Mouse (Mus musculus) kidney, embryonic 16.5 days (tissue): Measurements from ENCODE around the gene Amd1. TPM values are rescaled to one million over a fixed set of nuclear protein-coding genes. Genes with fewer than 3 reads are reported as not detected.
"Not testable (repeated sequence)": the region's sequence is repeated elsewhere in the genome, so short reads cannot be mapped to it uniquely, and the experiment has no call there.

Experiments
- ATAC-seq: fragments of 200-750 bp; cut with Nextera tagmentation; 2 replicates; pipeline ENCODE4 v1.8.0; 2017; ENCODE audit warnings: moderate TSS enrichment; ENCODE audit not compliant: low FRiP score, low TSS enrichment
- H3K27ac ChIP-seq: fragments of 300-500 bp; sonication (generic); 2 replicates; pipeline ENCODE4 v1.5.1; 2014; ENCODE audit warnings: low read length
- H3K27me3 ChIP-seq: fragments of 300-500 bp; sonication (generic); 2 replicates; pipeline ENCODE4 v1.6.1; 2014; ENCODE audit warnings: low read length, control low read depth, mixed read lengths; ENCODE audit not compliant: insufficient read depth
- H3K36me3 ChIP-seq: fragments of 300-500 bp; sonication (generic); 2 replicates; pipeline ENCODE4 v1.6.1; 2014; ENCODE audit warnings: low read length, control low read depth, mixed read lengths; ENCODE audit not compliant: insufficient read depth
- H3K4me1 ChIP-seq: fragments of 300-500 bp; sonication (generic); 2 replicates; pipeline ENCODE4 v1.6.1; 2014; ENCODE audit warnings: low read length, control low read depth, mixed read lengths; ENCODE audit not compliant: insufficient read depth
- H3K4me2 ChIP-seq: fragments of 300-500 bp; sonication (generic); replicated peaks from 2 replicates; pipeline ENCODE4 v1.6.1; 2014; ENCODE audit warnings: low read depth, low read length
- H3K4me3 ChIP-seq: fragments of 300-500 bp; sonication (generic); 2 replicates; pipeline ENCODE4 v1.5.1; 2014; ENCODE audit warnings: mild to moderate bottlenecking, low read length
- H3K9ac ChIP-seq: fragments of 300-500 bp; sonication (generic); replicated peaks from 2 replicates; pipeline ENCODE4 v1.6.1; 2014; ENCODE audit warnings: low read length
- H3K9me3 ChIP-seq: fragments of 300-500 bp; sonication (generic); 2 replicates; pipeline ENCODE4 v1.6.1; 2016; ENCODE audit warnings: low read length, control low read depth
- WGBS: fragments of 180-500 bp; shearing (Covaris S2); extraction: QIAGEN DNeasy Blood & Tissue Kit; methylation state at CpG from one replicate; pipeline ENCODE4 v1.1.7; 2014; 5-methylcytosine and 5-hydroxymethylcytosine counted together
- polyA plus RNA-seq: library from polyadenylated mRNA; unstranded; fragments of >200 nt; fragmentation: Nextera tagmentation; extraction: Ambion mirVana; gene quantifications from 2 replicates; pipeline ENCODE4 v1.2.1, GENCODE M21; 2015

Amd1 gene
- polyA plus RNA-seq, 1 experiment from 2014 or later: 53.1 TPM

DNA sequence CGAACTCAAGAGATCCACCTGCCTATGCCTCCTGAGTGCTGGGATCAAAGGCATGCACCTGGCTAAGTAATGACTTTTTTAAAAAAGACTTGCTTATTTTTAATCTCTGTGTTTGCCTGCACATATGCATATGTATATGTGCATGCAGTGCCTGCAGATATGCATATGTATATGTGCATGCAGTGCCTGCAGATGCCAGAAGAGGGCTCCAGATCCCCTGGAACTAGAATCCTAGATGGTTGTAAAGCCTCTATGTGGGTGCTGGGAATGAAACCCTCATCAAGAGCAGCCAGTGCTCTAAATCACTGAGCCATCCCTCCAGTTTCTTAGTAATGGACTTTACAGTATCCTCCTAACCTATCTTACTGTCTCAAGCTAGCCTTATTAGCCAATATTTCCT, 4.0 kb upstream of the Amd1 start:
- ATAC-seq: no peak
- Histone ChIP-seq H3K27ac (no peak overlapping the region), H3K9me3 (peaks cover 6% of the 10 kb centered on the region; the same call in 1 of the 2 replicates), H3K36me3 (no peaks in the 10 kb centered on the region), H3K4me1 (no peaks in the 10 kb centered on the region), H3K4me2 (no peak overlapping the region), H3K27me3 (no peaks in the 10 kb centered on the region), H3K9ac (no peak overlapping the region), H3K4me3 (no peak overlapping the region)
- 100% methylated on average over 1 of the region's 1 CpGs for WGBS

DNA sequence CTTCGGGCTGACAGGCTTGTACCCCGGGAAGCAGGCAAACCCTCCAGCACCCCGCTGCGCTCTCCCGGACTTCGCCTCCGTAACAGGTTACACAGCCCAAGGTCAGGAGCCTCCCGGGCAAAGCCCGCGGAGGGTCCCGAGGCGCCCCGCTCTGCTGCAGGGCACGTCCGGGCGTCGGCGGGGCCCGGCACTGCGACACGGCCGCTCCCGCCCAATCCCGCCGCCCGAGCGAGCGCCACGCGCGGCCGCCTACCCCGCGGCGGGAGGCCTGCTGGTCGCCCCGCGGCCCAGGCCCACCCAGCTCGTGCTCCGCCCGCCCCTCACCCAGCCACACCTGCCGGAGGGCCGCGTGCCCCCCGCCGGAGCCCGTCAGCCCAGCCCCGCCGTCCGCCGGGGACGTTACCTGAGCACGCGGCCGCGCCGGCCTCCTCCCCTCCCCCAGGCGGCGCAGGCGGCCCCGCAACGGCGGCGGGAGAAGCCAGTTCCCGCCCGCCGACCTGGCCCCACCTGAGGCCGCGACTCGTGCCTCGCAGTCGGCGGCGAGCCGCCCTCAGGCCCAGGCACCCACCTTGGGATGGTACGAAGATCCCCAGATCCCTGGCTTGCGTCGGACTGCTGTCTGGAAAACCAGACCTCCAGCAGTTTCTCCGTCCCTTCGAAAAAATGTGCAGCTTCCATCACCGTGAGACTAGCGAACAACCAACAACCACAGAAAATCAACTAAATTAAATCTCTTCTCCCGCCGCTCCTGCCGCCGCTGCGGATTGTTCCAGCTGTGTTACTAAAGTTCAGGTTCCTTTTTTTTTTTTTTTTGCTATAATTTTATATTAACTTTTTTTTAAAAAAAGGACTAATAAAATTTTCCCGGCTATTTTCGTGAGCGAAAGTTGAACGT, 558 bp downstream of the Amd1 start:
- Histone ChIP-seq H3K27ac (peak overlapping the region; percentile 92), H3K4me2 (peak overlapping the region; percentile 72), H3K4me3 (peak overlapping the region; percentile 93), H3K4me1 (peaks cover 29% of the 10 kb centered on the region), H3K9ac (peak overlapping the region; percentile 97)
- H3K36me3 ChIP-seq, H3K9me3 ChIP-seq, H3K27me3 ChIP-seq: not testable (repeated sequence)
- under 1% methylated on average over 70 of the region's 91 CpGs for WGBS
- ATAC-seq: peak; percentile 28

DNA sequence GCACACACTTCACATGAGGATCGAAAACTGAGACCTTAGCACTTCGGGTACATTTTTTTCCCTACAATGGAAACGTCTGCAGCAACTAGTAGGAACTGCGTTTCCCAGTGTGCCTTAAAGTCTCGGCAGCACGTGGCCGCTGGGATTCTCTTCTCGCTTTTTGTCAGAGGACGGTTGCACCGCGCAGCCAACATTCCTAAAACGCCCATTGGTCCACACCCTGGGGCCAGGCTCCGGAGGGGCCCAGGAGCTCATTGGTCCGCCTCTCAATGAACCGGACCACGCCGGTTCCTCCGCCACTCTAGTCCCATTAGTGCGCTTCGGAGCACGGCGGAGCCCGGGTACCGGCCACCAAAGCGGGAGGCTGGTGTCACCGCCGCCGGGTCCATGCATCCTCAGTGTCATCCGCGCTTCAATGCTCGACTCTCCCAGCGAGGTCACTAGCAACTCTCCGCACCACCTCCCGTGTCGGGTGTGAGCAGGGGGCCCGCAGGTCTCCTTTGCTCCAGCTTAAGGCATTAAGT, 1.3 kb downstream of the Amd1 start:
- Histone ChIP-seq H3K4me3 (peak overlapping the region; percentile 93), H3K27ac (peak overlapping the region; percentile 92), H3K36me3 (no peaks in the 10 kb centered on the region), H3K9me3 (no peaks in the 10 kb centered on the region), H3K27me3 (no peaks in the 10 kb centered on the region), H3K4me2 (peak overlapping the region; percentile 72), H3K9ac (peak overlapping the region; percentile 97), H3K4me1 (peaks cover 33% of the 10 kb centered on the region)
- ATAC-seq: peak; percentile 85
- WGBS: under 1% methylated on average over 36 of the region's 36 CpGs

DNA sequence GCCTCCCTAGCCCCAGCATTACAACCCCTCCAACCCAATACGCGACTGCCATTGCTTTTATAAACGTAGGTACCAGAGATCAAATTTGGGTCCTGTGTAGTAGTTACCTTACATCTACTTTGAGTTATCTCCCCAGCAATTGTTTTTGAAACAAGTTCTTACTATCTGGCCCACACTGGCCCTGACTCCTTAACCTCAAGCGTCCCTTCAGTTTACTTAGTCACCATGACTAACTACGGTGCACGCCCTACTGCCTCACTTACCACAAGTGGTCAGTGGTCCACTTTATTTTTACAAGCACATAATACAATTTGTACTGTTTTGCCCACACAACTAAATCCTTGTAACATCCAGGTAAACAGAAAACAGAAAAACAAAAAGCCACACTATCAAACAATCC, 9.3 kb downstream of the Amd1 start:
- H3K27me3 ChIP-seq: no peaks in the 10 kb centered on the region
- H3K9me3 ChIP-seq: no peaks in the 10 kb centered on the region
- no peak for ATAC-seq
- 87% methylated on average over 6 of the region's 6 CpGs for WGBS
- H3K4me1 ChIP-seq: peaks cover 20% of the 10 kb centered on the region
- H3K4me2 ChIP-seq: no peak overlapping the region
- no peak overlapping the region for H3K9ac ChIP-seq
- H3K36me3 ChIP-seq: peaks cover 27% of the 10 kb centered on the region
- H3K27ac ChIP-seq: no peak overlapping the region
- no peak overlapping the region for H3K4me3 ChIP-seq

DNA sequence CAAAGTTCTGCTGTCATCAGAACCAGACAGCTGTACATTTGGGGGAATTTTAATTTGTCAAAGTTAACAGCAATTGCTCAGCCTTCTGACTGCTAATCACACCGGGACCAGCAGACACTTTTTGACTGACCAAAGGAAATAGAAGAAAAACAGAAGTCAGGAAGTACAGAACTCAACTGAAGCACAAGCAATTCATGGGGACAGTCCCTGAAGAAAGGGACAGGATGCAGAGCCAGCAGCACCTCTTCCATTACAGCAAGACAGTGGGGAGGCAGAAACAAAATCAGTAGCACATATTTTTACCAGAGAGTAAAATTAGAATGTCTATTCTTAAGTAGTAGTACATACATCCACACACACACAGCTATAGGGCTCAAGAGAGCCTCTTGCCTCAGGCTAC, 15.2 kb downstream of the Amd1 start:
- WGBS: 82% methylated on average over 1 of the region's 1 CpGs
- no peaks in the 10 kb centered on the region for H3K27me3 ChIP-seq
- H3K27ac ChIP-seq: no peak overlapping the region
- H3K36me3 ChIP-seq: peaks cover 40% of the 10 kb centered on the region
- no peak overlapping the region for H3K9ac ChIP-seq
- no peaks in the 10 kb centered on the region for H3K9me3 ChIP-seq
- ATAC-seq: no peak
- H3K4me3 ChIP-seq: no peak overlapping the region
- H3K4me2 ChIP-seq: no peak overlapping the region
- no peaks in the 10 kb centered on the region for H3K4me1 ChIP-seq

DNA sequence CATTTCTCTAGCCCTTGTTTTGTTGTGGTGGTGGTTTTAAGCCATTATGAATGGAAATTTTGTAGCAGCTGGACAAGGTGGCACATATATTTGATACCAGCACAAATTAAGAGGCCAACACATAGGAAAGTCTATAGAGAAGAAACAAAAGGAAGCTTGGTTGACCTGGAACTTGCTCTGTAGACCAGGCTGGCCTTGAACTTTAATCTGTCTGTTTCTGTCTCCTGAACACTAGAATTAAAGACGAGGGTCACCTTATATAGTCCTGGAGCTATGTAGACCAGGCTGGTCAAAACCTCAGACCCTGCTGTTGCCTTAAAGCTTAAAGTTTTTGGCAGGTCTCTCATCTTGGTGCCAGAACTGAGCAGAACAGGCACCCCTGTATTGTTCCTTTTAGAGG, 16.4 kb downstream of the Amd1 start:
- H3K9me3 ChIP-seq: no peaks in the 10 kb centered on the region
- H3K4me2 ChIP-seq: no peak overlapping the region
- no peak overlapping the region for H3K27ac ChIP-seq
- WGBS: 90% methylated on average over 1 of the region's 1 CpGs
- no peaks in the 10 kb centered on the region for H3K27me3 ChIP-seq
- H3K9ac ChIP-seq: no peak overlapping the region
- H3K4me1 ChIP-seq: no peaks in the 10 kb centered on the region
- no peak overlapping the region for H3K4me3 ChIP-seq
- no peak for ATAC-seq
- peaks cover 30% of the 10 kb centered on the region for H3K36me3 ChIP-seq

DNA sequence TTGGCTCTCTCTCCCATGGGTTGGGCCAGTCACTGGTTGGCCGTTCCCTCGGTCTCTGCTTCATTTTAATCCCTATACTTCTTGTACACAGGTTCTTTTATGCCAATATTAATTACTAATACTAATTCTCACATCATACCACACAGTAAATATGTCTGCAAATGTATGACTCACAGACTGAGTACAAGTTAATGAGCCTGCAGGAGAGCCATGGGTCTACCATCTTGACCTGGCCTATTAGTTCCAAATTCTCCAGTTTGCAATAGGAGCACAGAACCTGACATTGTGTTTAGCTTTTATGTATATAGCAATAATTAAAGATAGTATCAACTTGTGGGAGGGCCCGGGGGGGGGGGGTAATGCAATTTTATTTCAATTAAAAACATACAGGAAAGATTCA, 17.0 kb downstream of the Amd1 start:
- H3K9ac ChIP-seq: no peak overlapping the region
- WGBS: 93% methylated on average over 3 of the region's 3 CpGs
- H3K4me2 ChIP-seq: no peak overlapping the region
- peaks cover 27% of the 10 kb centered on the region for H3K36me3 ChIP-seq
- no peaks in the 10 kb centered on the region for H3K4me1 ChIP-seq
- H3K27ac ChIP-seq: no peak overlapping the region
- H3K27me3 ChIP-seq: no peaks in the 10 kb centered on the region
- no peaks in the 10 kb centered on the region for H3K9me3 ChIP-seq
- H3K4me3 ChIP-seq: no peak overlapping the region
- no peak for ATAC-seq

DNA sequence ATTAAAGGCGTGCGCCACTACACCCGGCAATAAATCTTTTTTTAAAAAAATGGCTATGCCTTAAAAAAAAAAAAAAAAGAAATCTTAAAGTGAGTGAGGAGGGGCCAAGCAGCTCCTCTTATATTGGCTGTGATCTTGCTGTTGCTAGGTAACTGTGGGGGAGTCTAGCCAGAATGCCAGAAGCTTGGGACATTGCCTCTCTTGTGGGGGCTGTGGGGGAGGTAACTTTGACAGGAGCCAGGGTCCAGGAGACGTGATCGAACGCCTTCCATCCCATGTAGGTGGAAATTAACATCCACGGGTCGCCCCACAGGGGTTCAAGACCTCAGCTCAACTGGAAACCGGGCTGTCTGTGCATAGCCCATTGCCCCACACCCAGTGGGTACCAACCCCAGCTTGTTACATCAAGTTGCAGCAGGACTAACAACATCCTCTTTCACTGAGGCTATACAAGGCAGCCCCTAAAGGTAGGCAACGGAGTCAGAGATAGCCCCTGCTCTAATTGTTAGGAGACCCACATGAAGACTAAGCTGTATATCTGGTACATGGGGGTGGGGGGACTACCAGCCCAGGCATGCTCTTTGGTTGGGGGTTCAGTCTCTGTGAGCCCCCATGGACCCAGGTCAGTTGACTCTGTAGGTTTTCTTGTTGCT, 17.7 kb downstream of the Amd1 start:
- Histone ChIP-seq H3K9me3 (no peaks in the 10 kb centered on the region), H3K36me3 (peaks cover 23% of the 10 kb centered on the region), H3K9ac (no peak overlapping the region), H3K27ac (no peak overlapping the region), H3K4me2 (no peak overlapping the region), H3K4me3 (no peak overlapping the region), H3K4me1 (no peaks in the 10 kb centered on the region), H3K27me3 (no peaks in the 10 kb centered on the region)
- ATAC-seq: 0 out of 2 replicates have a peak, but pooled peaks have one; percentile 9
- 68% methylated on average over 10 of the region's 10 CpGs for WGBS

DNA sequence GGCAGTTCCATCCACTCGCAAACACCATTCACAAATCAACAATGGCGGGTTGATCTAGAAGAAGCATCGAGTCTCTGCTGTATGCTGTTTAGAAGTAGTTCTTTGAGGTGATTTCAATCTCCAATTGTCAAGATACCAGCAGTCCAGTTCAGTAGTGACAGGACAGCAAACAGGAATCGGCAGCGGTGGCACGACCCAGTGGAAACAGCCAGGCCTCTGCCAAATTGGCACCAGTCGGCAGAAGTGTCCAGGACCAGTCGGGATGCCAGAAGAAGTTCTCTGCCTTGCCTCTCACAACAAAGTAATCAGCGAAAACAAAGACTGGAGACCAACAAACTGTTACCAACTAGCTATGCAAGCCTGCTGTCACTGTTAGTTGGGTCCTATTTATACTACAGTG, 18.4 kb downstream of the Amd1 start:
- peaks cover 23% of the 10 kb centered on the region for H3K36me3 ChIP-seq
- no peak overlapping the region for H3K9ac ChIP-seq
- no peaks in the 10 kb centered on the region for H3K9me3 ChIP-seq
- H3K27ac ChIP-seq: no peak overlapping the region
- 92% methylated on average over 9 of the region's 9 CpGs for WGBS
- H3K27me3 ChIP-seq: no peaks in the 10 kb centered on the region
- no peak for ATAC-seq
- no peak overlapping the region for H3K4me3 ChIP-seq
- no peaks in the 10 kb centered on the region for H3K4me1 ChIP-seq
- no peak overlapping the region for H3K4me2 ChIP-seq

DNA sequence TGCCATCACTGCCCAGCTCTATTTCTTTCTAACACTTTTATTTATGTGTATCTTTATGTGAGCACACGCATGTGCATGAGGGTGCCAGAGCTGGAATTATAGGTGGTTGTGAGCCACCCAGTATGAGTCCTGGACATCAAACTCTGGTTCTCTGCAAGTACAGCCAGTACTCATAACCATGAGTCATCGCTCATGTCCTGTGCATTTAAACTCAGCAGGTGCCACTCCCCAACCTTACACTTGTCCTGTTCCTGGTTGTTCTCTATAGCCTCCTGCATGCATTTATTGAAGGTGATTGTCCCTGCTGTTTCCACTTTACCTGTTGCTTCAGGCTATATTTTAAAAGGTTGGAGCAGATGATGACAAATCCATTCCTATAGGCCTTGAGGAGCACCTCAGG, 20.4 kb downstream of the Amd1 start:
- no peak overlapping the region for H3K9ac ChIP-seq
- WGBS: 95% methylated on average over 2 of the region's 2 CpGs

More for the DNA sequence above, 20.4 kb downstream of the Amd1 start:
- Histone ChIP-seq H3K4me1 (no peaks in the 10 kb centered on the region), H3K4me3 (no peak overlapping the region), H3K27me3 (no peaks in the 10 kb centered on the region), H3K4me2 (no peak overlapping the region), H3K27ac (no peak overlapping the region), H3K36me3 (peaks cover 17% of the 10 kb centered on the region), H3K9me3 (no peaks in the 10 kb centered on the region)
- no peak for ATAC-seq
